Mouse (Mus musculus) bone marrow, adult 2 months (tissue): ENCODE data around the gene Mrgpra1. TPM values are rescaled to one million over a fixed set of nuclear protein-coding genes. Genes with fewer than 3 reads are reported as not detected.
A peak's percentile ranks its signal among the peaks of the same experiment; 100 is the strongest.
"Not testable (repeated sequence)": the region's sequence is repeated elsewhere in the genome, so short reads cannot be mapped to it uniquely, and the experiment has no call there.

ENCODE experiments used
- H3K27ac ChIP-seq: fragments of 200-500 bp; 2 replicates; pipeline ENCODE4 v1.5.1; 2012; ENCODE audit warnings: low read depth, mild to moderate bottlenecking, control low read depth, inconsistent platforms, low read length; ENCODE audit not compliant: control insufficient read depth, poor library complexity, insufficient read depth
- H3K4me1 ChIP-seq: fragments of 200-500 bp; 2 replicates; pipeline ENCODE4 v1.6.1; 2011; ENCODE audit warnings: low read length; ENCODE audit not compliant: control insufficient read depth, insufficient read depth
- H3K4me3 ChIP-seq: fragments of 200-500 bp; replicated peaks from 2 replicates; pipeline ENCODE3; 2011; ENCODE audit warnings: mild to moderate bottlenecking, low read depth, low read length, control low read depth; ENCODE audit not compliant: control insufficient read depth
- CTCF ChIP-seq: fragments of 200-500 bp; IDR thresholded peaks from 2 replicates; pipeline ENCODE4 v1.5.1; 2011; ENCODE audit warnings: low read length, control low read depth; ENCODE audit not compliant: control insufficient read depth, insufficient read depth
- POLR2A ChIP-seq: fragments of 200-500 bp; IDR thresholded peaks from 2 replicates; pipeline ENCODE4 v1.6.1; 2011; ENCODE audit warnings: low read depth, mild to moderate bottlenecking, control low read depth, low read length, borderline replicate concordance; ENCODE audit not compliant: control insufficient read depth
- WGBS: fragments of 180-500 bp; shearing (Covaris S2); methylation state at CpG from one replicate; pipeline ENCODE4 v1.1.7; 2018; 5-methylcytosine and 5-hydroxymethylcytosine counted together
- polyA plus RNA-seq: library from polyadenylated mRNA; stranded (reverse); fragments of >200 nt; gene quantifications from 2 replicates; pipeline ENCODE4 v1.2.4, GENCODE M21; 2011; ENCODE audit warnings: low replicate concordance; ENCODE audit not compliant: missing spikeins, insufficient read depth, insufficient read length

The Mrgpra1 gene
- not detected in 2 replicates for polyA plus RNA-seq

- Histone ChIP-seq H3K27ac (no peak within 1 kb of the TSS), H3K4me1 (no peaks in the 10 kb centered on the region), H3K4me3 (no peak within 1 kb of the TSS)
- WGBS: 53% methylated on average over 1 of the region's 1 CpGs
- TF ChIP-seq CTCF (no peak), POLR2A (no peak)
These were observed at the start of gene Mrgpra1 for GRCm38 (mm10) chr7:47354140-47354539. Gene Mrgpra1, minus strand, starts transcription at chr7:47354240.

GRCm38 (mm10) chr7:47401125-47401524 lies 47.1 kb upstream of the Mrgpra1 start:
- H3K4me3 ChIP-seq: no peak overlapping the region
- no peak overlapping the region for H3K27ac ChIP-seq
- no peak for TF ChIP-seq CTCF
- TF ChIP-seq POLR2A: no peak
- H3K4me1 ChIP-seq: no peaks in the 10 kb centered on the region

GRCm38 (mm10) chr7:47348421-47348820 lies 5.6 kb downstream of the Mrgpra1 start:
- H3K4me3 ChIP-seq: no peak overlapping the region
- H3K27ac ChIP-seq: no peak overlapping the region; the same call in 1 of the 2 replicates
- WGBS: 53% methylated on average over 3 of the region's 3 CpGs
- no peak for TF ChIP-seq CTCF
- H3K4me1 ChIP-seq: no peaks in the 10 kb centered on the region; the same call in 1 of the 2 replicates

GRCm38 (mm10) chr7:47345905-47346478 lies 8.0 kb downstream of the Mrgpra1 start:
- TF ChIP-seq CTCF (no peak), POLR2A (no peak)
- Histone ChIP-seq H3K4me3 (no peak overlapping the region), H3K27ac (no peak overlapping the region), H3K4me1 (no peaks in the 10 kb centered on the region; the same call in 1 of the 2 replicates)
- WGBS: 58% methylated on average over 4 of the region's 4 CpGs

- H3K4me1 ChIP-seq, H3K4me3 ChIP-seq, H3K27ac ChIP-seq: not testable (repeated sequence)
- 59% methylated on average over 3 of the region's 3 CpGs for WGBS
These were observed 12.2 kb downstream of the Mrgpra1 start for GRCm38 (mm10) chr7:47341887-47342286.

- H3K27ac ChIP-seq, H3K4me1 ChIP-seq, H3K4me3 ChIP-seq: not testable (repeated sequence)
- 49% methylated on average over 3 of the region's 3 CpGs for WGBS
These were observed 12.7 kb downstream of the Mrgpra1 start for GRCm38 (mm10) chr7:47341389-47341788.

GRCm38 (mm10) chr7:47318299-47318698 lies 35.7 kb downstream of the Mrgpra1 start:
- no peak for TF ChIP-seq CTCF
- no peak for TF ChIP-seq POLR2A
- WGBS: 35% methylated on average over 1 of the region's 1 CpGs
- H3K4me3 ChIP-seq: no peak overlapping the region
- H3K4me1 ChIP-seq: no peaks in the 10 kb centered on the region
- H3K27ac ChIP-seq: no peak overlapping the region

- Histone ChIP-seq H3K27ac (no peak overlapping the region), H3K4me3 (no peak overlapping the region), H3K4me1 (no peaks in the 10 kb centered on the region)
- 29% methylated on average over 4 of the region's 4 CpGs for WGBS
- TF ChIP-seq POLR2A: no peak
- peak; percentile 25; the same call in 1 of the 2 replicates for TF ChIP-seq CTCF
These were observed 41.8 kb downstream of the Mrgpra1 start for GRCm38 (mm10) chr7:47312289-47312688.

- no peak for TF ChIP-seq POLR2A
- TF ChIP-seq CTCF: no peak
- whole genome bisulfite sequencing: 73% methylated on average over 10 of the region's 10 CpGs
- Histone ChIP-seq H3K27ac (no peak overlapping the region), H3K4me1 (no peaks in the 10 kb centered on the region), H3K4me3 (no peak overlapping the region)
These were observed 44.2 kb downstream of the Mrgpra1 start for GRCm38 (mm10) chr7:47309855-47310254.

- H3K27ac ChIP-seq, H3K4me1 ChIP-seq, H3K4me3 ChIP-seq: not testable (repeated sequence)
- 77% methylated on average over 5 of the region's 6 CpGs for WGBS
These were observed 49.4 kb downstream of the Mrgpra1 start for GRCm38 (mm10) chr7:47304661-47305060.

GRCm38 (mm10) chr7:47299612-47300011 lies 54.4 kb downstream of the Mrgpra1 start:
- H3K4me3 ChIP-seq, H3K4me1 ChIP-seq, H3K27ac ChIP-seq: not testable (repeated sequence)
